Mouse (Mus musculus) thymus, adult 2 months (tissue): ENCODE measurements around the gene Shisal2a. TPM values are rescaled to one million over a fixed set of nuclear protein-coding genes. Genes with fewer than 3 reads are reported as not detected.

Experiments used
- DNase-seq: peaks from one replicate; pipeline ENCODE4 v3.0.0; 2021
- H3K27ac ChIP-seq: fragments of 200-500 bp; 2 replicates; pipeline ENCODE4 v1.5.1; 2012; ENCODE audit warnings: low read length, control low read depth; ENCODE audit not compliant: control insufficient read depth, insufficient read depth
- H3K27me3 ChIP-seq: fragments of 200-500 bp; 2 replicates; pipeline ENCODE4 v1.6.1; 2012; ENCODE audit warnings: mild to moderate bottlenecking, low read length, moderate library complexity, mixed read lengths; ENCODE audit not compliant: control insufficient read depth, insufficient read depth
- H3K36me3 ChIP-seq: fragments of 200-500 bp; 2 replicates; pipeline ENCODE4 v1.6.1; 2012; ENCODE audit warnings: mild to moderate bottlenecking, low read length, moderate library complexity; ENCODE audit not compliant: control insufficient read depth, insufficient read depth
- H3K4me1 ChIP-seq: fragments of 200-500 bp; replicated peaks from 2 replicates; pipeline ENCODE4 v1.6.1; 2012; ENCODE audit warnings: low read length; ENCODE audit not compliant: control insufficient read depth, insufficient read depth
- H3K4me3 ChIP-seq: fragments of 200-500 bp; 2 replicates; pipeline ENCODE4 v1.5.1; 2012; ENCODE audit warnings: mild to moderate bottlenecking, low read length, control low read depth, moderate library complexity; ENCODE audit not compliant: control insufficient read depth, insufficient read depth
- CTCF ChIP-seq: fragments of 200-500 bp; IDR thresholded peaks from 2 replicates; pipeline ENCODE4 v1.5.1; 2012; ENCODE audit warnings: mild to moderate bottlenecking, control low read depth, low read length, moderate library complexity, borderline replicate concordance; ENCODE audit not compliant: control insufficient read depth, poor library complexity, insufficient read depth; ENCODE audit errors: extremely low read depth
- POLR2A ChIP-seq: fragments of 200-500 bp; IDR thresholded peaks from 2 replicates; pipeline ENCODE4 v1.6.1; 2012; ENCODE audit warnings: mild to moderate bottlenecking, low read length, control low read depth, moderate library complexity; ENCODE audit not compliant: control insufficient read depth, poor library complexity, insufficient read depth; ENCODE audit errors: extremely low read depth
- WGBS: fragments of 180-500 bp; shearing (Covaris S2); methylation state at CpG from one replicate; pipeline ENCODE4 v1.1.7; 2018; 5-methylcytosine and 5-hydroxymethylcytosine counted together
- polyA plus RNA-seq: library from polyadenylated mRNA; depleted of rRNA; stranded (reverse); fragments of >200 nt; gene quantifications from 2 replicates; pipeline ENCODE4 v1.2.3, GENCODE M21; 2012; rRNA removed

The Shisal2a gene
- polyA plus RNA-seq, 1 experiment, result not detected

DNA sequence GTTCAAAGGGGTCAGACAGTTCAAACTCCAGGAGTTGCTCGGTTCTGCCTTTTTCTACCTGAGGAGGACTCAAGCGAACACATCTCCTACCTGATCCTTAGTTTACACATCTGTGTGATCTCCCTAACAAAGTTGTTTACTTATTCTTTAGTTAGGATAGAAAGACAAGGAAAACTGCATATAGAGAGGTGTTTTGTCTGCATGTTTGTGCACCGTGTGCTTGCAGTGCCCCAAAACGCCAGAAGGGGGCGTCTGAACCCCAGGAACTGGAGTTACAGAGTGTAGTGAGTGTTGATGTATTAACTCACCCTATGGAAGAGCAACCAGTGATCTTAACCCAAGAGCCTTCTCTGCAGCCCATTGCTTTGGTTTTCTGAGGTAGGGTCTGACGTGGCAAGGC is 63.4 kb downstream of the Shisal2a start:
- no peaks in the 10 kb centered on the region for H3K36me3 ChIP-seq
- no peak for DNase-seq

DNA sequence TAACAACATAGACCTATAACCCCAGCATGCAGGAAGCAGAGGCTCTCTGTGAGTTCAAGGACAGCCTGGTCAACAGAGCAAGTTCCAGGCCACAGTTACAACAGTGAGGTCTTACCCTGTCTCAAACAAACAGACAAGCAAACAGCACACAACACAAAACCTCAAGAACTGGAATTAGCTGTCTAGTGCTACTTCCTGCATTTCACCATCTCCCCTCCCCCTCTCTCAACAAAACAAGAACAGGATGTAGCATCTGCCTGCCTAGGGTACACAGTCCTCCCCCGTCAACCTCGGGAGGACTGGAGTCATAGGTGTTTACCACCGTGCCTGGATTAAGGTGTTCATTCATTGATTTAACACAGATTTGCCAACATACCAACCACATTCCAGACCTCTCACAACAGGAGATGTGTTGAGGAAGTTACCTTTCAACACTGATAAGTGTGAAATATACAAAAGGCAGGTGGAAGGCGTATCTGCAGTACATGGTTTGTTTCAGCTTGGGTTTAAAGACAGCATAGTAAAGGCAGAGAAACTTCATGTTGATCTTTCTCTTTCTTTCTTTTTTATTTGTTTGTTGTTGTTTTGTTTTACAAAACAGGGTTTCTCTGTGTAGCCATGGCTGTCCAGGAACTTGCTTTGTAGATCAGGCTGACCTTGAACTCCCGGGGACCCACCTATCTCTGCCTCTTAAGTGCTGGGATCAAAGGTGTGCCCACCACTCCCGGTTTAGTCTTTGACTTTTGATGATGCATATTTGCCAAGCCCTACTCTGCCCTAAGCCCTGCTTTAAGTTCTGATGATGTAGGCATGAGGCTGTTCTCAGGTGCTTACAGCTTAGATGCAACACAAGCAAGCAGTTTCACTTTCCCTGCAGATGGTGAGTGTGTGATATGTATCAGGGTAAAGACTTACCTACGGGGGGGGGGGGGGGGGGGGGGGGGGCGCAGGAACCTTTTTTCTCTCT is 64.2 kb downstream of the Shisal2a start:
- 35% methylated on average over 7 of the region's 8 CpGs for WGBS
- peak; percentile 78 for DNase-seq

More for the DNA sequence above, 63.4 kb downstream of the Shisal2a start:
- peak overlapping the region; percentile 98 for H3K27ac ChIP-seq
- H3K4me3 ChIP-seq, result no peak overlapping the region
- no peaks in the 10 kb centered on the region for H3K27me3 ChIP-seq
- 80% methylated on average over 6 of the region's 6 CpGs for WGBS
- TF ChIP-seq CTCF (peak; percentile 19; the same call in 1 of the 2 replicates), POLR2A (no peak)
- peaks cover 25% of the 10 kb centered on the region for H3K4me1 ChIP-seq

More for the DNA sequence above, 64.2 kb downstream of the Shisal2a start:
- no peak for TF ChIP-seq POLR2A
- Histone ChIP-seq H3K4me3 (no peak overlapping the region), H3K4me1 (peaks cover 25% of the 10 kb centered on the region), H3K27me3 (no peaks in the 10 kb centered on the region), H3K36me3 (no peaks in the 10 kb centered on the region), H3K27ac (peak overlapping the region; percentile 98)

Other genes starting within 250 kb of the Shisal2a start
- gene Scp2, start 238.4 kb downstream of the Shisal2a start, polyA plus RNA-seq, result 92.7 and 103 TPM in 2 replicates
- 9.4 and 14.7 TPM in 2 replicates for gene Echdc2, start 217.9 kb downstream of the Shisal2a start, polyA plus RNA-seq
- 0.22 and 0.24 TPM in 2 replicates for gene Zyg11a, start 165.3 kb downstream of the Shisal2a start, polyA plus RNA-seq
- gene Zyg11b, start 82.3 kb downstream of the Shisal2a start, polyA plus RNA-seq, result 18.0 and 18.7 TPM in 2 replicates
- 9.4 and 10.0 TPM in 2 replicates for gene Coa7, start 55.2 kb downstream of the Shisal2a start, polyA plus RNA-seq
- gene Gpx7, start 23.6 kb upstream of the Shisal2a start, polyA plus RNA-seq, result 3.7 and 4.7 TPM in 2 replicates
- gene Tut4, start 76.1 kb upstream of the Shisal2a start, polyA plus RNA-seq, result 93.5 and 105 TPM in 2 replicates
- gene Prpf38a, start 196.0 kb upstream of the Shisal2a start, polyA plus RNA-seq, result 7.2 and 8.0 TPM in 2 replicates
- gene Orc1, start 196.1 kb upstream of the Shisal2a start, polyA plus RNA-seq, result 3.8 and 5.1 TPM in 2 replicates
- 73.1 and 73.2 TPM in 2 replicates for gene Cc2d1b, start 236.6 kb upstream of the Shisal2a start, polyA plus RNA-seq